Mouse (Mus musculus) heart, embryonic 12.5 days (tissue): ENCODE measurements around the gene Rhox11. TPM values are rescaled to one million over a fixed set of nuclear protein-coding genes. Genes with fewer than 3 reads are reported as not detected.

ENCODE experiments used
- polyA plus RNA-seq: library from polyadenylated mRNA; unstranded; fragments of >200 nt; fragmentation: Nextera tagmentation; extraction: Ambion mirVana; gene quantifications from 2 replicates; pipeline ENCODE4 v1.2.1, GENCODE M21; 2016

The Rhox11 gene
- polyA plus RNA-seq, 1 experiment from 2014 or later = not detected

Other genes starting within 250 kb of the Rhox11 start
- gene Rhox8, start 206.2 kb downstream of the Rhox11 start, polyA plus RNA-seq = not detected in 2 replicates
- not detected in 2 replicates for gene Rhox7b, start 187.9 kb downstream of the Rhox11 start, polyA plus RNA-seq
- not detected in 2 replicates for gene Rhox9, start 183.4 kb downstream of the Rhox11 start, polyA plus RNA-seq
- gene Btg1-ps1, start 66.3 kb downstream of the Rhox11 start, polyA plus RNA-seq = not detected in 2 replicates
- not detected in 2 replicates for gene Btg1-ps2, start 42.0 kb downstream of the Rhox11 start, polyA plus RNA-seq
- not detected in 2 replicates for gene Rhox10, start 18.7 kb downstream of the Rhox11 start, polyA plus RNA-seq
- not detected in 2 replicates for gene Rhox12, start 25.8 kb upstream of the Rhox11 start, polyA plus RNA-seq
- not detected in 2 replicates for gene Rhox13, start 36.1 kb upstream of the Rhox11 start, polyA plus RNA-seq
- gene Zbtb33, start 104.7 kb upstream of the Rhox11 start, polyA plus RNA-seq = 2.5 and 2.6 TPM in 2 replicates
- 12.1 and 12.5 TPM in 2 replicates for gene Tmem255a, start 167.3 kb upstream of the Rhox11 start, polyA plus RNA-seq
- 0.09 TPM in 1 of 2 replicates, not detected in the other for gene Atp1b4, start 231.0 kb upstream of the Rhox11 start, polyA plus RNA-seq